Mouse (Mus musculus): ENCODE results near the gene Tsx. TPM values are rescaled to one million over a fixed set of nuclear protein-coding genes. Genes with fewer than 3 reads are reported as not detected.

Tsx gene
- not detected in 2 replicates for polyA plus RNA-seq (2015; fragmentation: Nextera tagmentation; extraction: Ambion mirVana)

DNA sequence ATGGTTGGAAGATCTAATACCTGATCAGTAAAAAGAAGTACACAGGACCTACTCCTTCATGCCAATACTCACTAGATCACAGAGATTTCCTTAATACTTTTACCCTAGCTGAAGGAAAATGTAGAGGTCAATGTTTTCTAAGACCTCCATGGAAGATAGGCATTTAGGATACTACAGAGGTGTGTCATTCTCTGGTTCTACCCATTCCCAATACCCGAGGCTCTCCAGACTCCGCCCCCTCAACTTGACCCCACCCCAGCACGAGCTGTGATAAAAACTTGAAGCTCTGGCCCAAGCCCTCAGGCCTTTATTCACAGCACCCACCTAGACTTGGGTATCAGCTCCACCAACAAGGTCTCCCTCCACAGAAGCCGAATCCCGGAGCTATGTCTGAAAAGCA, at the start of gene Tsx:
Gene Tsx, plus strand, starts transcription at position 301 of the 400 bp plus-strand sequence.
- Histone ChIP-seq H3K27me3 (ENCODE audit: control insufficient read depth, insufficient read depth, low read depth, low read length) (peaks cover 8% of the 10 kb centered on the region), H3K27ac (ENCODE audit: low read length) (no peak within 1 kb of the TSS), H3K4me3 (ENCODE audit: low read depth, low read length) (no peak within 1 kb of the TSS), H3K4me1 (ENCODE audit: control insufficient read depth, low read depth, low read length) (no peaks in the 10 kb centered on the region), H3K9ac (ENCODE audit: low read depth, low read length) (no peak within 1 kb of the TSS), H3K9me3 (replicated peaks; ENCODE audit: control insufficient read depth, low read length) (no peaks in the 10 kb centered on the region), H3K4me2 (ENCODE audit: low read depth, low read length) (no peak within 1 kb of the TSS), H3K36me3 (ENCODE audit: control insufficient read depth, insufficient read depth) (no peaks in the 10 kb centered on the region)
- ATAC-seq (ENCODE audit: low read depth): no peak
- 55% methylated on average over 5 of the region's 5 CpGs for WGBS (ENCODE audit: insufficient replicate concordance)

DNA sequence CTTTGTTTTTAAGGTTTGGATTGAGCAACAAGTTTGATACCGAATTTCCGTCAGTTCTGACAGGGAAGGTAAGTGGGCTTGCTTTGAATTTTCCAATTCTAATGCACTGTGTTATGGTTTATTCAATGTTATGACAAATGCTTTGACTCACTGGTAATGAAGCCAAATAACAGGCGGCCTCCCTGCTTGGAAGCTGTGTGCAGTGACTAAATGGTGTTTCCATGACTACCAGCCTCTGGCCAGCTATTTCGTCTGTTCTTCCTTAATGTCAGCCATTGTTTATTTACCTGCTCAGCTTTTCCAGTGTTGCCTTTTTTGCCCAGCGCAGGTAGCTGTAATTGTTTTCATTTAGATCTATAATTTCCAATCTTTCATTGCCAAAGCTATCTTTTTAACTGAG, 48.1 kb upstream of the Tsx start:
- Histone ChIP-seq H3K9ac (ENCODE audit: low read depth, low read length) (no peak overlapping the region), H3K9me3 (replicated peaks; ENCODE audit: control insufficient read depth, low read length) (no peaks in the 10 kb centered on the region), H3K27me3 (ENCODE audit: control insufficient read depth, insufficient read depth, low read depth, low read length) (no peaks in the 10 kb centered on the region), H3K36me3 (ENCODE audit: control insufficient read depth, insufficient read depth) (no peaks in the 10 kb centered on the region), H3K4me2 (ENCODE audit: low read depth, low read length) (no peak overlapping the region), H3K4me1 (ENCODE audit: control insufficient read depth, low read depth, low read length) (no peaks in the 10 kb centered on the region), H3K4me3 (ENCODE audit: low read depth, low read length) (no peak overlapping the region), H3K27ac (ENCODE audit: low read length) (no peak overlapping the region)
- 53% methylated on average over 5 of the region's 5 CpGs for WGBS (ENCODE audit: insufficient replicate concordance)
- no peak for ATAC-seq (ENCODE audit: low read depth)

DNA sequence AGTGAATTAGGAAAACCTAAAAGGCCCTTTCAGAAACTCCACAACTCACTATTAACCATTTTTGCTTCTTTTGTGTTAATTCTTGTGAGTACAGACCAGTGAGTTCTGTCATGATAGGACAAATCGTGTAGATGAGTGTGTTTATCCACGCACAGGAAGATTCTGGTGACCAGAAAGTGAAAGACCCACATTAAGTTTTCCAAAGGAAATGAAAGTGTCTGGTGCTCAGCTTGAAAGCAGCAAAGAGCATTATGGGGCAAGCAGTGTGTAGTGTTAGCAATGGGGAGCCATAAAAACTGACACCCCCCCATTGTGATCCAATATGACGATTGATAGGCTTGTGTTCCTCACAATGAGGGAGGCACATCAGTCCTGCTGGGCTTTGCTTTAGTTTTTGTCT, 45.6 kb upstream of the Tsx start:
- Histone ChIP-seq H3K4me3 (ENCODE audit: low read depth, low read length) (no peak overlapping the region), H3K4me1 (ENCODE audit: control insufficient read depth, low read depth, low read length) (no peaks in the 10 kb centered on the region), H3K36me3 (ENCODE audit: control insufficient read depth, insufficient read depth) (no peaks in the 10 kb centered on the region), H3K27me3 (ENCODE audit: control insufficient read depth, insufficient read depth, low read depth, low read length) (no peaks in the 10 kb centered on the region), H3K27ac (ENCODE audit: low read length) (no peak overlapping the region), H3K9ac (ENCODE audit: low read depth, low read length) (no peak overlapping the region), H3K9me3 (replicated peaks; ENCODE audit: control insufficient read depth, low read length) (no peaks in the 10 kb centered on the region), H3K4me2 (ENCODE audit: low read depth, low read length) (no peak overlapping the region)
- ATAC-seq (ENCODE audit: low read depth): no peak
- 53% methylated on average over 3 of the region's 3 CpGs for WGBS (ENCODE audit: insufficient replicate concordance)

DNA sequence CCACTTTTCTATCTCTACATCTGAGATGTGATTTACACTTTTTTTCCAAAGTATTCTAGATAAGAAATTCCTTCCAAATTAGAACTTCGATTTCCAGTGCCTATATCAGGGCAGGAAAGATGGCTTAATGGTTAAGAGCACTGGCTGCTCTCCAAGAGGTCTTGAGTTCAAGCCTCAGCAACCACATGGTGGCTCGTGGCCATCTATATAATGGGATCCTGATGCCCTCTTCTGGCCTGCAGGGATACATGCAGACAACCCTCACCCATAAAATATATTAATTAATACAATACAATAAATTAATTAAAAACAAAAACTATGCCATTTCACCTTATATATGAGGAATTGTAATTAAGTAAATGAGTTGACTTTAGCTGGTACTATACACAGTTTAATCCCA, 43.0 kb upstream of the Tsx start:
- WGBS (ENCODE audit: insufficient replicate concordance): 34% methylated on average over 2 of the region's 2 CpGs
- H3K9ac ChIP-seq (ENCODE audit: low read depth, low read length): no peak overlapping the region
- H3K4me1 ChIP-seq (ENCODE audit: control insufficient read depth, low read depth, low read length): no peaks in the 10 kb centered on the region
- H3K27me3 ChIP-seq (ENCODE audit: control insufficient read depth, insufficient read depth, low read depth, low read length): no peaks in the 10 kb centered on the region
- no peak overlapping the region for H3K4me2 ChIP-seq (ENCODE audit: low read depth, low read length)
- H3K36me3 ChIP-seq (ENCODE audit: control insufficient read depth, insufficient read depth): no peaks in the 10 kb centered on the region
- ATAC-seq (ENCODE audit: low read depth): no peak
- H3K4me3 ChIP-seq (ENCODE audit: low read depth, low read length): no peak overlapping the region
- H3K9me3 ChIP-seq (replicated peaks; ENCODE audit: control insufficient read depth, low read length): no peaks in the 10 kb centered on the region
- H3K27ac ChIP-seq (ENCODE audit: low read length): no peak overlapping the region

- Histone ChIP-seq H3K4me3 (ENCODE audit: low read depth, low read length) (no peak overlapping the region), H3K4me1 (ENCODE audit: control insufficient read depth, low read depth, low read length) (no peaks in the 10 kb centered on the region), H3K9ac (ENCODE audit: low read depth, low read length) (no peak overlapping the region), H3K27me3 (ENCODE audit: control insufficient read depth, insufficient read depth, low read depth, low read length) (no peaks in the 10 kb centered on the region), H3K4me2 (ENCODE audit: low read depth, low read length) (no peak overlapping the region), H3K27ac (ENCODE audit: low read length) (no peak overlapping the region), H3K9me3 (replicated peaks; ENCODE audit: control insufficient read depth, low read length) (no peaks in the 10 kb centered on the region), H3K36me3 (ENCODE audit: control insufficient read depth, insufficient read depth) (no peaks in the 10 kb centered on the region)
- no peak for ATAC-seq (ENCODE audit: low read depth)
- WGBS (ENCODE audit: insufficient replicate concordance): 34% methylated on average over 2 of the region's 2 CpGs
Observed at GRCm38 (mm10) chrX:103371627-103372026, 42.6 kb upstream of the Tsx start.

DNA sequence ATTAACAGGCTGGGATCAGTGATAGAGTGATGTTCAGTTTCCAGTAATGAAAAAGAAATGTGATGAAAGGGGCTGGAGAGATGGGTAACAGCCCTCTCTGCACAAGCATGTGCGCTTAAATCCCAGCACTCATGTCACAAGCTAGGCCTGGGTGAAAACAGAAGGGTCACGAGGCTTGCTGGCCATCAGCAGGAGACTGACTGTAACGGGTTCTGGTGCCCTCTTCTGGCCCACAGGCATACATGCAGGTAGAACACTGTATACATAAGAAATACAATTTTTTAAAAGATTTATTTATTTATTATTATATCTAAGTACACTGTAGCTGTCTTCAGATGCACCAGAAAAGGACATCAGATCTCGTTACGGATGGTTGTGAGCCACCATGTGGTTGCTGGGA, 40.0 kb upstream of the Tsx start:
- no peaks in the 10 kb centered on the region for H3K4me1 ChIP-seq (ENCODE audit: control insufficient read depth, low read depth, low read length)
- 51% methylated on average over 5 of the region's 5 CpGs for WGBS (ENCODE audit: insufficient replicate concordance)
- no peak overlapping the region for H3K9ac ChIP-seq (ENCODE audit: low read depth, low read length)

DNA sequence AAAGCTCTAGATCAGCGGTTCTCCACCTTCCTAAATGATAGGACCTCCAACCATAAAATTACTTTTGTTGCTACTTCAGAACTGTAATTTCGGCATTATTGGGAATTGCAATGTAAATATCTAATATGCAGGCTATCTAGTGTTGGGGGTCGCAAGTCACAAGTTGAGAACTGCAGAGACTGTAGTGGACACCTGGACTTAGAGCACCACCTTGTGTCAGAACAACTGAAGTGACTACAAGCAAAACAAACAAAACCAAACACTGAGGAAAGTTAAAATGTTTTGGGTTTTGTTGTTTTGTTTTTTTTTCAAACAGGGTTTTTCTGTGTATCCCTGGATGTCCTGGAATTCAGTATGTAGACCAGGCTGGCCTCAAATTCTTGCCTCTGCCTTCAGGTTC, 29.7 kb upstream of the Tsx start:
- H3K4me2 ChIP-seq (ENCODE audit: low read depth, low read length): no peak overlapping the region
- H3K27ac ChIP-seq (ENCODE audit: low read length): no peak overlapping the region
- ATAC-seq (ENCODE audit: low read depth): no peak
- no peaks in the 10 kb centered on the region for H3K36me3 ChIP-seq (ENCODE audit: control insufficient read depth, insufficient read depth)
- peaks cover 3% of the 10 kb centered on the region for H3K27me3 ChIP-seq (ENCODE audit: control insufficient read depth, insufficient read depth, low read depth, low read length)
- H3K4me1 ChIP-seq (ENCODE audit: control insufficient read depth, low read depth, low read length): no peaks in the 10 kb centered on the region
- H3K9me3 ChIP-seq (replicated peaks; ENCODE audit: control insufficient read depth, low read length): no peaks in the 10 kb centered on the region
- H3K9ac ChIP-seq (ENCODE audit: low read depth, low read length): no peak overlapping the region
- H3K4me3 ChIP-seq (ENCODE audit: low read depth, low read length): no peak overlapping the region
- 47% methylated on average over 3 of the region's 3 CpGs for WGBS (ENCODE audit: insufficient replicate concordance)

More for the DNA sequence above, 40.0 kb upstream of the Tsx start:
- H3K4me2 ChIP-seq (ENCODE audit: low read depth, low read length): no peak overlapping the region
- H3K27ac ChIP-seq (ENCODE audit: low read length): no peak overlapping the region
- no peak for ATAC-seq (ENCODE audit: low read depth)
- H3K9me3 ChIP-seq (replicated peaks; ENCODE audit: control insufficient read depth, low read length): no peaks in the 10 kb centered on the region
- peaks cover 2% of the 10 kb centered on the region; the same call in 1 of the 2 replicates for H3K27me3 ChIP-seq (ENCODE audit: control insufficient read depth, insufficient read depth, low read depth, low read length)
- H3K36me3 ChIP-seq (ENCODE audit: control insufficient read depth, insufficient read depth): no peaks in the 10 kb centered on the region
- H3K4me3 ChIP-seq (ENCODE audit: low read depth, low read length): no peak overlapping the region

DNA sequence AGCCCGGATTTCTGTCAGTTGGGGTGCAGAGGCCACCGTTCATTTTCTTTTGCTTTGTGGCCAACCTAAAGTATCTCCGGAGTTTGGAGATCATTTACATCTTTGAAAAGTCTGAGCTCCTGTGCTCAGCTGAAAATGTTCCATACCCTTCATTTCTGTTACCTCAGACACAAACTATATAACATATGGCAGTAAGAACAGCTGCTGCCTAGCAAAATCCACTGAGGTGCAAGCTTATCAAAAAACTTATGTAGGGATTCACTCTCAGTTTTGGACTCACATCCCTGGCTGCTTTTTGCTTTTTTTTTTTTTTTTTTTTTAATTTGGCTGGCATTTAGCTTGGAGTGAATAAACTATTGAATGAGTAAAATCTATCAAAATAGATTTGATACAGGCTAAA, 26.1 kb upstream of the Tsx start:
- no peak overlapping the region for H3K4me2 ChIP-seq (ENCODE audit: low read depth, low read length)
- no peak for ATAC-seq (ENCODE audit: low read depth)
- no peaks in the 10 kb centered on the region for H3K9me3 ChIP-seq (replicated peaks; ENCODE audit: control insufficient read depth, low read length)
- no peak overlapping the region for H3K4me3 ChIP-seq (ENCODE audit: low read depth, low read length)
- no peak overlapping the region for H3K27ac ChIP-seq (ENCODE audit: low read length)
- 60% methylated on average over 3 of the region's 3 CpGs for WGBS (ENCODE audit: insufficient replicate concordance)
- no peaks in the 10 kb centered on the region for H3K4me1 ChIP-seq (ENCODE audit: control insufficient read depth, low read depth, low read length)
- peaks cover 3% of the 10 kb centered on the region for H3K27me3 ChIP-seq (ENCODE audit: control insufficient read depth, insufficient read depth, low read depth, low read length)
- H3K36me3 ChIP-seq (ENCODE audit: control insufficient read depth, insufficient read depth): no peaks in the 10 kb centered on the region
- H3K9ac ChIP-seq (ENCODE audit: low read depth, low read length): no peak overlapping the region

GRCm38 (mm10) chrX:103393841-103394240, 20.4 kb upstream of the Tsx start:
- Histone ChIP-seq H3K27ac (ENCODE audit: low read length) (no peak overlapping the region), H3K9ac (ENCODE audit: low read depth, low read length) (no peak overlapping the region), H3K9me3 (replicated peaks; ENCODE audit: control insufficient read depth, low read length) (no peaks in the 10 kb centered on the region), H3K36me3 (ENCODE audit: control insufficient read depth, insufficient read depth) (no peaks in the 10 kb centered on the region), H3K4me2 (ENCODE audit: low read depth, low read length) (no peak overlapping the region), H3K4me3 (ENCODE audit: low read depth, low read length) (no peak overlapping the region), H3K4me1 (ENCODE audit: control insufficient read depth, low read depth, low read length) (no peaks in the 10 kb centered on the region), H3K27me3 (ENCODE audit: control insufficient read depth, insufficient read depth, low read depth, low read length) (no peaks in the 10 kb centered on the region; the same call in none of the 2 replicates)
- 40% methylated on average over 1 of the region's 1 CpGs for WGBS (ENCODE audit: insufficient replicate concordance)
- no peak for ATAC-seq (ENCODE audit: low read depth)

All from liver, embryonic 16.5 days (tissue).